Mouse (Mus musculus) liver, postnatal 0 days (tissue): ENCODE measurements around the gene Gtf2ird1. TPM values are rescaled to one million over a fixed set of nuclear protein-coding genes. Genes with fewer than 3 reads are reported as not detected.

ENCODE experiments used
- ATAC-seq: fragments of 200-750 bp; cut with Nextera tagmentation; 2 replicates; pipeline ENCODE4 v1.8.0; 2017; ENCODE audit warnings: mild to moderate bottlenecking, moderate library complexity
- DNase-seq: peaks from one replicate; pipeline ENCODE4 v3.0.0-alpha.2; 2016
- H3K27ac ChIP-seq: fragments of 300-500 bp; sonication (generic); 2 replicates; pipeline ENCODE4 v1.5.1; 2014; ENCODE audit warnings: antibody characterized with exemption, moderate library complexity, mild to moderate bottlenecking, low read depth
- H3K27me3 ChIP-seq: fragments of 300-500 bp; sonication (generic); 2 replicates; pipeline ENCODE4 v1.6.1; 2014; ENCODE audit warnings: low read length, control low read depth, mixed read lengths; ENCODE audit not compliant: insufficient read depth
- H3K36me3 ChIP-seq: fragments of 300-500 bp; sonication (generic); replicated peaks from 2 replicates; pipeline ENCODE4 v1.6.1; 2014; ENCODE audit warnings: mild to moderate bottlenecking, control low read depth, low read length, moderate library complexity, mixed read lengths; ENCODE audit not compliant: insufficient read depth
- H3K4me1 ChIP-seq: fragments of 300-500 bp; sonication (generic); 2 replicates; pipeline ENCODE4 v1.6.1; 2014; ENCODE audit warnings: antibody characterized with exemption, mild to moderate bottlenecking, control low read depth; ENCODE audit not compliant: insufficient read depth
- H3K4me2 ChIP-seq: fragments of 300-500 bp; sonication (generic); 2 replicates; pipeline ENCODE4 v1.6.1; 2014; ENCODE audit warnings: low read depth, mild to moderate bottlenecking, low read length, moderate library complexity, mixed read lengths
- H3K4me3 ChIP-seq: fragments of 300-500 bp; sonication (generic); 2 replicates; pipeline ENCODE4 v1.5.1; 2014; ENCODE audit warnings: low read depth, low read length
- H3K9ac ChIP-seq: fragments of 300-500 bp; sonication (generic); replicated peaks from 2 replicates; pipeline ENCODE4 v1.6.1; 2014; ENCODE audit warnings: mild to moderate bottlenecking, moderate library complexity
- H3K9me3 ChIP-seq: fragments of 300-500 bp; sonication (generic); 2 replicates; pipeline ENCODE4 v1.6.1; 2016; ENCODE audit warnings: mild to moderate bottlenecking, control low read depth, low read length, mixed read lengths
- CTCF ChIP-seq: sonication (generic); IDR thresholded peaks from 2 replicates; pipeline ENCODE4 v1.5.1; 2016; ENCODE audit warnings: antibody characterized with exemption, low read depth
- EP300 ChIP-seq: IDR thresholded peaks from 2 replicates; pipeline ENCODE4 v1.6.1; 2016; ENCODE audit warnings: antibody characterized with exemption, low read depth, mild to moderate bottlenecking
- WGBS: fragments of 180-500 bp; shearing (Covaris S2); extraction: QIAGEN DNeasy Blood & Tissue Kit; methylation state at CpG from one replicate; pipeline ENCODE4 v1.1.7; 2014; ENCODE audit not compliant: insufficient replicate concordance; 5-methylcytosine and 5-hydroxymethylcytosine counted together
- polyA plus RNA-seq: library from polyadenylated mRNA; unstranded; fragments of >200 nt; fragmentation: Nextera tagmentation; extraction: Ambion mirVana; gene quantifications from 2 replicates; pipeline ENCODE4 v1.2.1, GENCODE M21; 2015

The Gtf2ird1 gene
- polyA plus RNA-seq, 1 experiment from 2014 or later = 10.0 TPM

DNA sequence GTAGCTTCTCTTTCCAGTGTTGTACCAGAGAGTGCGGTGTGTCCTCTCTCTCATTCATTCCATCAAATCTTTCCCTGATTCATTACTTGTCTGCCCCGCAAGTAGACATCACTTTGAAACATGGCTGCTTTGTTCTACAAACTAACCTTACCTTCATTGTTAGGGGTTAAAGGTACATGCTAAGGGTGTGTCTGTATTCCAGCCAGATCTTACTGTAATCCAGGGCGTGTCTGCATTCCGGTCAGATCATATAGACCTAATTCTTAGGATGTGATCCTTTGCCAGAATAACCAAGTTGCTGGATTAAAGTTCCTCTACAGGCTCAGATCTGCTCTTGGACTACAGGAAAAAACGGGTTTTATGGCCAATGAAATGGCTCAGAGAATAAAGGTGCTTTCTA is 36.8 kb downstream of the Gtf2ird1 start:
- TF ChIP-seq EP300 (no peak), CTCF (no peak)
- no peak overlapping the region for H3K27ac ChIP-seq

GRCm38 (mm10) chr5:134418315-134419074 is 38.0 kb downstream of the Gtf2ird1 start:
- no peak overlapping the region for H3K4me2 ChIP-seq
- no peak for ATAC-seq
- no peak overlapping the region for H3K27ac ChIP-seq
- H3K9ac ChIP-seq = no peak overlapping the region
- H3K36me3 ChIP-seq = peaks cover 11% of the 10 kb centered on the region; the same call in 1 of the 2 replicates
- H3K9me3 ChIP-seq = no peaks in the 10 kb centered on the region
- 91% methylated on average over 6 of the region's 6 CpGs for WGBS
- no peak overlapping the region for H3K4me3 ChIP-seq
- TF ChIP-seq CTCF (no peak), EP300 (no peak)
- no peaks in the 10 kb centered on the region for H3K4me1 ChIP-seq
- no peaks in the 10 kb centered on the region for H3K27me3 ChIP-seq
- no peak for DNase-seq

More for the DNA sequence above, 36.8 kb downstream of the Gtf2ird1 start:
- ATAC-seq = no peak
- H3K27me3 ChIP-seq = no peaks in the 10 kb centered on the region
- no peak overlapping the region for H3K4me2 ChIP-seq
- no peaks in the 10 kb centered on the region for H3K4me1 ChIP-seq
- no peak overlapping the region for H3K9ac ChIP-seq
- peaks cover 2% of the 10 kb centered on the region; the same call in 1 of the 2 replicates for H3K36me3 ChIP-seq
- 86% methylated on average over 5 of the region's 5 CpGs for WGBS
- no peak overlapping the region for H3K4me3 ChIP-seq
- no peaks in the 10 kb centered on the region for H3K9me3 ChIP-seq
- DNase-seq = no peak

DNA sequence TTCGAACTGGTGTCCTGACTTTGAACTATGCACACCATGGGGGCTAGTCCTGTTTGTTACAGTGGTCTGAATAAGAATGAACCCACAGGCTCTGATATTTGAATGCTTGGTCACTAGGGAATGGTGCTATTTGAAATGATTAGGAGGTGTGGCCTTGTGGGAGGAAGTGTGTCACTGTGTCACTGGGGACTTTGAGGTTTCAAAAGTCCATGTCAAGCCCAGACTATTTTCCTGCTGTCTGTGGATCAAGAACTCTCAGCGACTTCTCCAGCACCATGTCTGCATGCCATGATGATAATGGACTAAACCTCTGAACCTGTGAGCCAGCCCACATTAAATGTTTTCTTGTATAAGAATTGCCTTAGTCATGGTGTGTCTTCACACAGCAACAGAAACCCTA is 44.2 kb downstream of the Gtf2ird1 start:
- 58% methylated on average over 2 of the region's 2 CpGs for WGBS
- no peaks in the 10 kb centered on the region for H3K27me3 ChIP-seq
- TF ChIP-seq EP300 (no peak), CTCF (no peak)
- DNase-seq = no peak
- H3K9ac ChIP-seq = no peak overlapping the region
- ATAC-seq = no peak
- no peak overlapping the region for H3K27ac ChIP-seq
- H3K9me3 ChIP-seq = no peaks in the 10 kb centered on the region
- no peaks in the 10 kb centered on the region for H3K4me1 ChIP-seq
- no peak overlapping the region for H3K4me3 ChIP-seq
- no peak overlapping the region for H3K4me2 ChIP-seq
- H3K36me3 ChIP-seq = peaks cover 22% of the 10 kb centered on the region

DNA sequence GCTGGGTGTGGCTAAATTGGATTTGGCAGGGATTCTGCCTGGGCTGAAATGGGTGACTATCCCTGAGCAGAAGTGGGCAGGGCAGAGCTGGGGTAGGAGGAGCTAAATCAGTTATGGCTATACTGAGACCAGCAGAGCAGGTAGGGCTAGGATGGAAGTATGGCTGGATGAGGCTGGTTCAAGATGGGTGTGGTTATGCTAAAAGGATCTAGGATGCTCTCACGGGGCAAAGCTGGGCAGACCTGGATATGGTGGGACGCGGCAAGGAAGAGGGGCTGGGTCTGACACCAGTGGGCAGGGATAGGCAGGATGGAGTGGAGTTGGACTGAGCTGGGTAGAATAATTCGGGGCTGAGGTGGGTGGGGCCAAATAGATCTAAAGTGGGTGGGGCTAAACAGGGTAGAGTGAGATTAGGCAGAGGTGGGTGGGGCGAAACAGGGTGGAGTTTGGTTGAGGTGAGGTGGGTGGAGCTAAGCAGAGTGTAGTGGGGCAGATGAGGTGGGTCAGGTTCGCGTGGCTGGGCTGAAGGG is 46.1 kb downstream of the Gtf2ird1 start:
- Histone ChIP-seq H3K27ac (no peak overlapping the region), H3K4me2 (no peak overlapping the region), H3K9ac (no peak overlapping the region), H3K9me3 (no peaks in the 10 kb centered on the region), H3K36me3 (peaks cover 32% of the 10 kb centered on the region), H3K27me3 (no peaks in the 10 kb centered on the region), H3K4me3 (no peak overlapping the region), H3K4me1 (no peaks in the 10 kb centered on the region)
- WGBS = 89% methylated on average over 7 of the region's 7 CpGs
- TF ChIP-seq EP300 (no peak), CTCF (no peak)
- DNase-seq (peak; percentile 26), ATAC-seq (peak; percentile 29; the same call in 1 of the 2 replicates)

GRCm38 (mm10) chr5:134409606-134410306 is 46.8 kb downstream of the Gtf2ird1 start:
- peak; percentile 61 for ATAC-seq
- TF ChIP-seq EP300 (no peak), CTCF (no peak)
- Histone ChIP-seq H3K4me1 (no peaks in the 10 kb centered on the region), H3K27me3 (no peaks in the 10 kb centered on the region), H3K4me3 (no peak overlapping the region), H3K36me3 (peaks cover 33% of the 10 kb centered on the region), H3K27ac (no peak overlapping the region), H3K4me2 (no peak overlapping the region), H3K9me3 (no peaks in the 10 kb centered on the region), H3K9ac (no peak overlapping the region)
- no peak for DNase-seq
- WGBS = 82% methylated on average over 6 of the region's 6 CpGs

- TF ChIP-seq EP300 (no peak), CTCF (no peak)
- no peak overlapping the region for H3K4me2 ChIP-seq
- DNase-seq = no peak
- H3K4me1 ChIP-seq = no peaks in the 10 kb centered on the region
- no peaks in the 10 kb centered on the region for H3K9me3 ChIP-seq
- 87% methylated on average over 5 of the region's 5 CpGs for WGBS
- no peak overlapping the region for H3K27ac ChIP-seq
- ATAC-seq = no peak
- no peak overlapping the region for H3K4me3 ChIP-seq
- no peaks in the 10 kb centered on the region for H3K27me3 ChIP-seq
- H3K9ac ChIP-seq = no peak overlapping the region
- H3K36me3 ChIP-seq = peaks cover 39% of the 10 kb centered on the region
Observed at GRCm38 (mm10) chr5:134408119-134408518, 48.4 kb downstream of the Gtf2ird1 start.
